Mouse (Mus musculus): ENCODE data around the gene Emb. TPM values are rescaled to one million over a fixed set of nuclear protein-coding genes. Genes with fewer than 3 reads are reported as not detected.

The Emb gene
- polyA plus RNA-seq (2017; shearing (Covaris generic)): 172 TPM

DNA sequence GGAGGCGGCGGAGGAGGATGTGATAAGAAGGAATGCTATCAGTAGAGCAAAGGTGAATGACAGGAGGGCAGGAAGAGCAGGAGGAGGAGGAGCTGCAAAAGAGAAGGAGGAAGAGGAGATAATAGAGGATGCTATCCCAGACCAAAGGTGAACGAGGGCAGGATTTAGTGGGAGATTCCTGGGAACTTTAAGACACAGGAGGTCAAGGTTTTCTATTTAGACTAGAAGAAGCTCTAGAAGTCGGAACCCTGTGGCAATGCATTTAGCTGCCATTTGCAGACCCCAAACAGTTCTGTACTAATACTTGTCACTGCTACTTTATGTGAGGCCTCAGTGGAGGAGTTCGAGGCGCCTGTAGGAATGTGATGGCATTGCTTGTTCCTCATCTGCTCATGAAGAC is at the start of gene Emb:
Gene Emb (plus strand): TSS at position 301 of the 400 bp plus-strand sequence.

DNA sequence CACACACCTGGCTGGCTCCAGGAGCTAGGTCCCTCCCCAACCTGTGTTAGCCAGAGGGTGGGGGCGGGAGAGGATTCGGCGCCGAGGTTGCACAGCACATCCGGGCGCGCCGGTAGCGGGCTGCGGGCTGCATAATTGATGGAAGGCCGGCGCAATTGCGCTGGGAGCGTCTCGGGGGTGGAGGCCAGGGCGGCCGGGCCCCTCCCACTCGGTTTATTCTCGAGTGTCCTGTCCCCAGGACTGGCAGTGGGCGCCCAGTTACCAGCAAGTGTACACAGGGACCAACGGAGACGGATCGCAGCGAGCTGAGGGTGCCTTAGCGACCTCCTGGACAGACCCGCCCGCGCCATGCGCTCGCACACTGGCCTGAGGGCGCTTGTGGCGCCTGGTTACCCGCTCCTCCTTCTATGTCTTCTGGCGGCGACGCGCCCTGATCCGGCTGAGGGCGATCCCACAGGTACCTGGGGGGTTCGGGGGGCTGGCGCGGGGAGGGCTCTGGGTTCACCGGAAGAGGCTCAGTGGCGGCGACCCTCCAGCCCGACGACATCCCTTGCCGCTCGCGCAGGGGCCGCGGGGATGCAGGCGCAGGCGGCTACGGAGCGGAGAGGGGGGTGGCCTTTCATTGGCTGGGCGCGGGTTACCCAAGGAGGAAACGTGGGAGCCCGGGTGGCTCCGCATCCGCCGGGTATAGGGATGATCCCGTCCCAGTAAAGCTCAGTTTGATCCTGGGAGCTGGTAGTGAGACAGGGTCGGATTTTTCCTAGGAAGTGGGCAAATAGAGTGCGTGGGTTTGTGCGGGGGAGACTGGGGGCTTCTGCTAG is 12.4 kb downstream of the Emb start, which contains the start of gene Gm17509:
Gene Gm17509 (minus strand): TSS at position 575 of the 821 bp plus-strand sequence.

Other genes starting within 250 kb of the Emb start
- 32.9 TPM for gene Parp8, start 183.0 kb upstream of the Emb start, polyA plus RNA-seq (2017; shearing (Covaris generic))
- gene Gm17509, start 12.5 kb downstream of the Emb start, polyA plus RNA-seq (2017; shearing (Covaris generic)): 1.2 TPM

Data from CD4-positive, CD25-positive, alpha-beta regulatory T cell, adult 9 weeks (primary cell).